Mouse (Mus musculus): ENCODE data around the gene Trim27. TPM values are rescaled to one million over a fixed set of nuclear protein-coding genes. Genes with fewer than 3 reads are reported as not detected.

Trim27 gene
- polyA plus RNA-seq, 1 experiment from 2014 or later, result 121 TPM

DNA sequence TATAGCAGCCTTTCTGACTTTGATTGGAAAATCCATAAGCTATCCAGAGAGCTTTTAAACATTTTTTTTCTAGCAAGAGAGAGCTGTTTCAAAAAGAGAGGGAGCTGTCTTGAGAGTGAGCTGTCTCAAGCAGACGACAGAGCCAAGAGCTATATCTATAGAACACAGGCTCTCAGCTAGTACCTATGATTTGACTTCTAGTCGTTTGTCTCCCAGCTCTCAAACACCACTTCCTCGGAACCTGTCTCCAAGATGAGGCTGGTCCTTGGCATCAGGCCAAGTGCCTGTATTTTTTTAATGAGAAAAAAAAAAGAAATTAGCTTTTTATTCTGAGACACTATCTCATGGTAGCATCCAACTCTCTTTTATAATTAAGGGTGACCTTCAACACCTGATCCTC, 46.8 kb downstream of the Trim27 start:
- no peak overlapping the region for H3K4me3 ChIP-seq
- ATAC-seq (ENCODE audit: insufficient number of reproducible peaks, low FRiP score, low TSS enrichment, low read depth), result no peak
- no peak overlapping the region for H3K4me2 ChIP-seq
- H3K27me3 ChIP-seq, result no peaks in the 10 kb centered on the region
- H3K27ac ChIP-seq, result no peak overlapping the region
- H3K4me1 ChIP-seq, result 0 out of 2 replicates have a peak, but pooled peaks cover 2% of the 10 kb centered on the region
- 39% methylated on average over 3 of the region's 3 CpGs for WGBS
- no peak overlapping the region for H3K9ac ChIP-seq
- H3K9me3 ChIP-seq, result no peaks in the 10 kb centered on the region
- H3K36me3 ChIP-seq, result no peaks in the 10 kb centered on the region

GRCm38 (mm10) chr13:21233732-21234705, 54.8 kb downstream of the Trim27 start:
- H3K4me3 ChIP-seq, result peak overlapping the region; percentile 50
- H3K4me2 ChIP-seq, result peak overlapping the region; percentile 67
- H3K36me3 ChIP-seq, result no peaks in the 10 kb centered on the region
- peak overlapping the region; percentile 59; the same call in 1 of the 2 replicates for H3K27ac ChIP-seq
- peak; percentile 77 for ATAC-seq (ENCODE audit: insufficient number of reproducible peaks, low FRiP score, low TSS enrichment, low read depth)
- WGBS, result under 1% methylated on average over 43 of the region's 43 CpGs
- H3K27me3 ChIP-seq, result no peaks in the 10 kb centered on the region
- peak overlapping the region; percentile 45 for H3K9ac ChIP-seq
- H3K4me1 ChIP-seq, result peaks cover 5% of the 10 kb centered on the region
- H3K9me3 ChIP-seq, result no peaks in the 10 kb centered on the region

GRCm38 (mm10) chr13:21236714-21237113, 57.5 kb downstream of the Trim27 start:
- H3K4me1 ChIP-seq, result peaks cover 5% of the 10 kb centered on the region
- no peak overlapping the region for H3K4me2 ChIP-seq
- no peak overlapping the region for H3K27ac ChIP-seq
- no peak for ATAC-seq (ENCODE audit: insufficient number of reproducible peaks, low FRiP score, low TSS enrichment, low read depth)
- H3K27me3 ChIP-seq, result no peaks in the 10 kb centered on the region
- H3K4me3 ChIP-seq, result no peak overlapping the region
- H3K9ac ChIP-seq, result no peak overlapping the region
- H3K36me3 ChIP-seq, result no peaks in the 10 kb centered on the region
- no peaks in the 10 kb centered on the region for H3K9me3 ChIP-seq
- 56% methylated on average over 2 of the region's 2 CpGs for WGBS

DNA sequence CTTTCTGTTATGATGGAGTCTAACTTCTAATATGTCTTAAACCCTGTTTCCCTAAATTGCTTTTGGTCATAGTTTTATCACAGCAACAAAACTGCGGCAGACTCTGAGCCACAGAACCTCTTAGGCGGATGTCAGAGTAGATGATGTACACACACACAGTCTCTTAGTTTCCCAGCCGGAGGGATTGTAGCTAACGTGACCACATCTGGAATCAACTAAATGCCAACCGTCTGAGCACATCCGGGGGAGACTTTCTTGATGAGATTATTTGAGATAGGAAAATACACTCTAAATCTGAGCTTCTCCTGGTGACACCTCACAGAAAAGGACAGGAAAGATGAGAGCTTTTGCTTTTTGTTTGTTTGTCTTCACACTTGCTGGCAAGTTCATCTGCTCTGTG, 57.9 kb downstream of the Trim27 start:
- Histone ChIP-seq H3K27ac (no peak overlapping the region), H3K4me3 (no peak overlapping the region), H3K27me3 (no peaks in the 10 kb centered on the region), H3K9me3 (no peaks in the 10 kb centered on the region), H3K9ac (no peak overlapping the region), H3K4me1 (peaks cover 5% of the 10 kb centered on the region), H3K36me3 (no peaks in the 10 kb centered on the region), H3K4me2 (no peak overlapping the region)
- WGBS, result 31% methylated on average over 6 of the region's 6 CpGs
- no peak for ATAC-seq (ENCODE audit: insufficient number of reproducible peaks, low FRiP score, low TSS enrichment, low read depth)

- peaks cover 4% of the 10 kb centered on the region; the same call in 1 of the 2 replicates for H3K27me3 ChIP-seq
- no peak overlapping the region for H3K9ac ChIP-seq
- no peak overlapping the region for H3K4me3 ChIP-seq
- WGBS, result 15% methylated on average over 7 of the region's 7 CpGs
- ATAC-seq (ENCODE audit: insufficient number of reproducible peaks, low FRiP score, low TSS enrichment, low read depth), result no peak
- H3K9me3 ChIP-seq, result no peaks in the 10 kb centered on the region
- H3K27ac ChIP-seq, result no peak overlapping the region
- no peak overlapping the region for H3K4me2 ChIP-seq
- 0 out of 2 replicates have a peak, but pooled peaks cover 7% of the 10 kb centered on the region for H3K4me1 ChIP-seq
- H3K36me3 ChIP-seq, result no peaks in the 10 kb centered on the region
Measured at GRCm38 (mm10) chr13:21240788-21241187, 61.5 kb downstream of the Trim27 start.

DNA sequence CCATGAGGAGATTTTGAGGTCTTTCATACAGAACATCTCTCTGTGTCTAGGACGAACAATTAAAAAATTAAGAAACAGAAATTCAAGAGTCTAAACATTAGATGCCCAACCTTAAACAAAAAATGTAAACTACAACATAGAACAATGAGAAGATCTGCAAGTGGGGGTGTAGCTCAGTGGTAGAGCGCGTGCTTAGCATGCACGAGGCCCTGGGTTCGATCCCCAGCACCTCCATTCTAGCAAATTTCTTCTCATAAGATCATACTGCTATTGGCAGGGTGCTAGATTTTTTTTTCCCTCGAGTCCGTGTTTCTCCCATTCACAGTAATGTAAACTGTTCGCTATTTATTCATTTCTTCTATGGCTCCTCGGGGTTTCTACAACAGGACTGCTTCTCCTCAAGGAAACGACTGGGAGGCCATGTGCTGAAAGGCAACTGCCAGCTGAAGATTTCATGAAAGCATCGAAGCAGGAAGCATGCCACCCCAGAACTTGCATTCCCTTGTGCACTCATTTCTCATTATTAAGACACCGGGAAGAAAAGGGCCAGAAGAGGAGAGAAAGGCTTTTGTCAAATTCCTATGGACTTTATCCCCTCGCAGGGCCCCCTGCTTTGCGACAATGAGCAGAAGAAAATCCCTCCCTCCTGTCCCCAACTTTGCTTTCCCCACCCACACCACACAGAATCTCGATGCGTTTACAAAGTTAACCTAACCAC, 63.3 kb downstream of the Trim27 start:
- peak overlapping the region; percentile 47 for H3K4me2 ChIP-seq
- H3K27me3 ChIP-seq, result peaks cover 4% of the 10 kb centered on the region; the same call in 1 of the 2 replicates
- no peak overlapping the region; the same call in 1 of the 2 replicates for H3K9ac ChIP-seq
- H3K9me3 ChIP-seq, result no peaks in the 10 kb centered on the region
- H3K36me3 ChIP-seq, result no peaks in the 10 kb centered on the region
- H3K27ac ChIP-seq, result no peak overlapping the region
- 8% methylated on average over 16 of the region's 16 CpGs for WGBS
- H3K4me3 ChIP-seq, result peak overlapping the region; percentile 25
- no peak for ATAC-seq (ENCODE audit: insufficient number of reproducible peaks, low FRiP score, low TSS enrichment, low read depth)
- H3K4me1 ChIP-seq, result 0 out of 2 replicates have a peak, but pooled peaks cover 7% of the 10 kb centered on the region

GRCm38 (mm10) chr13:21243196-21243595, 64.0 kb downstream of the Trim27 start:
- H3K4me3 ChIP-seq, result peak overlapping the region; percentile 25
- 16% methylated on average over 13 of the region's 13 CpGs for WGBS
- H3K4me2 ChIP-seq, result peak overlapping the region; percentile 47
- no peak overlapping the region for H3K27ac ChIP-seq
- no peaks in the 10 kb centered on the region for H3K36me3 ChIP-seq
- peaks cover 4% of the 10 kb centered on the region; the same call in 1 of the 2 replicates for H3K27me3 ChIP-seq
- ATAC-seq (ENCODE audit: insufficient number of reproducible peaks, low FRiP score, low TSS enrichment, low read depth), result no peak
- H3K9ac ChIP-seq, result no peak overlapping the region
- no peaks in the 10 kb centered on the region for H3K9me3 ChIP-seq
- 0 out of 2 replicates have a peak, but pooled peaks cover 7% of the 10 kb centered on the region for H3K4me1 ChIP-seq

DNA sequence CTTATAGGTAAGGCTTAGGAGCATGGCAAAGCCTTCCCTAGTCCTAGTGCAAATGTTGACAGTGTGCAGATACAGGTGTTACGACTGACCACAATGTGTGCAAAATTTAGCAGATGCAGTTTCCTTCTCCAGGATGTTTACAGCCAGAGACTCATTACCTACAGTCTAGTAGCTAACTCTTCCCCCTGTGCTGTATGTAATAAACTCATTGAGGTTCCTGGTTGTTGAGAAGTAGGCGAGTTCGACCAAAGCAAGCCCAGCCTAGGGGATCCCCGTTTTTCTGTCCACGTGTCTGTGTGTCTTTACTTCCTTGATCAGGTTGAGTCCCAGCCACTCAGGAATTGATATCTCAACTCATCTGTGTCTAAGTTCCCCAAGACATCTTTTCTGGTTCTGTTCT, 64.8 kb downstream of the Trim27 start:
- 69% methylated on average over 5 of the region's 5 CpGs for WGBS
- no peak overlapping the region for H3K9ac ChIP-seq
- ATAC-seq (ENCODE audit: insufficient number of reproducible peaks, low FRiP score, low TSS enrichment, low read depth), result no peak

More for the DNA sequence above, 64.8 kb downstream of the Trim27 start:
- Histone ChIP-seq H3K4me1 (0 out of 2 replicates have a peak, but pooled peaks cover 7% of the 10 kb centered on the region), H3K27me3 (peaks cover 4% of the 10 kb centered on the region; the same call in 1 of the 2 replicates), H3K27ac (no peak overlapping the region), H3K36me3 (no peaks in the 10 kb centered on the region), H3K4me3 (no peak overlapping the region), H3K9me3 (no peaks in the 10 kb centered on the region), H3K4me2 (no peak overlapping the region)

Other genes with a start within 250 kb of the Trim27 start
- not detected in 2 replicates for gene Olfr1370, start 104.5 kb upstream of the Trim27 start, polyA plus RNA-seq (2015; fragmentation: Nextera tagmentation; extraction: Ambion mirVana)
- gene Olfr1369-ps1, start 68.0 kb upstream of the Trim27 start, polyA plus RNA-seq (2015; fragmentation: Nextera tagmentation; extraction: Ambion mirVana), result 0.05 and 0.09 TPM in 2 replicates
- gene Olfr263, start 49.8 kb upstream of the Trim27 start, polyA plus RNA-seq (2015; fragmentation: Nextera tagmentation; extraction: Ambion mirVana), result not detected in 2 replicates
- not detected in 2 replicates for gene Olfr1368, start 33.6 kb upstream of the Trim27 start, polyA plus RNA-seq (2015; fragmentation: Nextera tagmentation; extraction: Ambion mirVana)
- gene Gpx5, start 113.3 kb downstream of the Trim27 start, polyA plus RNA-seq (2015; fragmentation: Nextera tagmentation; extraction: Ambion mirVana), result not detected in 2 replicates
- 0.23 TPM in 1 of 2 replicates, not detected in the other for gene Gpx6, start 132.7 kb downstream of the Trim27 start, polyA plus RNA-seq (2015; fragmentation: Nextera tagmentation; extraction: Ambion mirVana)
- not detected in 2 replicates for gene Olfr1367, start 167.5 kb downstream of the Trim27 start, polyA plus RNA-seq (2015; fragmentation: Nextera tagmentation; extraction: Ambion mirVana)
- gene Zscan12, start 183.4 kb downstream of the Trim27 start, polyA plus RNA-seq (2015; fragmentation: Nextera tagmentation; extraction: Ambion mirVana), result 9.2 and 10.2 TPM in 2 replicates
- gene Zkscan3, start 223.3 kb downstream of the Trim27 start, polyA plus RNA-seq (2015; fragmentation: Nextera tagmentation; extraction: Ambion mirVana), result 84.1 and 85.7 TPM in 2 replicates